Mouse (Mus musculus): ENCODE results near the gene Cenpt.
A peak's percentile ranks its signal among the peaks of the same experiment; 100 is the strongest.

Cenpt gene

DNA sequence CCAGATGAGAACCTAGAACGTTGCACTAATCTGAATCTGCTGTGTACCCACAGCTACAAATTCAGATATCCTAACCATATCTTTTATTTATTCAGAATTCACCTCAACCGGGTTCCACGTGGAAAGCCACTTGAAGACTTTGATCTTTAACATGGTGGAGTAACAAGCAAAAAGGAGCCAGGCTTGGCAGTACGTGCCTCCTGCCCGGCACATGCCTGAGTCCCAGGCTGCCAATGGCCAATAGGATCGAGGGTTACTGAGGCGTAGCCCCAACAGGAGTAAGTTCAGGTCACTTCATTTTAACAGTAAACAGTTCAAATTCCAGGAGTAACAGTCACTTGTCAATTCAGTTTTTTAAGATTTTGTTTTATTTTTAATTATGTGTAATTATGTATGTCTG, 48.3 kb downstream of the Cenpt start:
- no peak for DNase-seq

DNA sequence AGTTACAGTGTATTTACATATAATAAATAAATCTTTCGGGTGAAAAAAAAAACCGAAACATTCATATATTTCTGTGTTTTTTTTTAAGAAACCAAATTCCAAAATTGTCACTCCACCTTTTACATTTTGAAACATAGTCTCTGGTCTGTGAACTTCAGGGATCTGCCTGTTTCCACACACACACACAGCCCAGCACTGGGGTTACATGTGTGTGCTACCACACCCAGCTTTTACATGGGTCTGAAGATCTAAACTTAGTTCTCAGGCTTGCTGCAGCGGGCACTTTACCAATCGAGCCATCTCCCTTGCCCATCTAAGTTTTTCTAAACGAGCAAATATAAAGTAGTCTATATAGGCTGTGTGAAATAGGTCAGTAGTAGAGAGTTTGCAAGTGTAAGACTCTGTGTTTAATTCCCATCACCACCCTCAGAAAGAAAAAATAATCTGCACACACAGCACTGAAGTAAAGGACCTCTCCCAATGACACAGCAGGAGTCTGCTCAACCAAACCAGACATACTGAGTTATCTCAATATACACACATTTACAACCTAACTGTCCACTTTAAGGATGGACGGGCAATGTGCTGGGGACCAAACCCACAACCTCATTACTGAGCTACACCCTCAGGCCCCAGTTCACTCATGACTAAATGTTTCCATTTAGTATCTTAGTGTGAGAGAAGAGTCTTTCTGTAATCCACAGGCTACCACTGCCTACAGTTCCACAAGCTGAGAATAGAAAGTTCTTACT, 51.7 kb downstream of the Cenpt start:
- no peak for DNase-seq

DNA sequence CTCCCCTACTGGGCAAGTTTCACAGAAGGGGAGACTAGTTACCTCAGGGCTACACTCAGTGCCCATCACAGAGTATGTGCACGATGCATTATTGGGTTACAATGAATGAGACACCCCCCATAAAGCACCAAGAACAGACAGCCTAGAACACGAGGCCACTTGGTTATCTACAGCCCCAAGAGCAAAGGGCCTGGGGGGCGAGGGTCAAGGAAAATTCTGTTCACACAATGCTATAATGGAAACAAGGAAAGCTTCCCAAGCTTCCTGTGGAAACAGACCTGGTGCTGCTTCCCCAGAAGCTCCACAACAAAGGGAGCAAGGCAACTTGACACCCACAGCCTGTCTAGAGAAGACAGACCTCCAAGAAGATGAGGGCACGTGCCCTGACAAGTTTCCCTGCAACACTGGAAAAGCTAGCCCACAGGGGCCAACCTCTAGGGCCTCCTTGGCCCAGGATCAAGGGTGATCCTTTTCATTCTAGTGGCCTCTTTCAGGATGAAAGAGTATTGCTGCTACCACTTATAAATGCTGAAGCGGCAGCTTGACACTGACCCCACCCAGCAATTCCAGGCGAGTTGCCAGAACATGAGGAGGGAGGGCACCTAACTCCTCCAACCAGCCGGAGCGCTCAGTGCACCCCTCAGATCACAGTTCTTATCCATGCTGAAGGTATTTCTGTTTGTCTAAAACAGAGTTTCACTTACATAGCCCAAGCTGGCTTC, 53.8 kb downstream of the Cenpt start:
- peak; percentile 85 to 87 for DNase-seq

DNA sequence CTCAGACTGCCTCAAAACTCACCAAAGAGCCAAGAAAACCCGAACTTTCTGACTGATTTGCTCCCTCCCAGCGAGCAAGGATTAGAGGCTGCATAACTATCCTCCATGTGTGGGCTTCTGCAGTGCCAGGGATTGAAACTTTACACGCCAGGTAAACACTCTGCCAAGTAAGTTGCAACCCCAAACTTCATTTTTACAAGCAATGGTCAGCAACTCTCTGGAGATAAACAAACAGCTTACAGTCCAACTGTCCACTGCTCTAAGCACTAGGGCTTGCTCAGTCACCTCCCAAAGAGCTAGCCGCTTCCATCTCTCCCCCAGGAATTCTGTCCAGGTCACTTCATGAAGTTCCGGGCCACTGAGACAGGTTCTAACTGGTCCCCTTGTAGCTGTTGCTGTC, 54.7 kb downstream of the Cenpt start:
- no peak for DNase-seq

DNA sequence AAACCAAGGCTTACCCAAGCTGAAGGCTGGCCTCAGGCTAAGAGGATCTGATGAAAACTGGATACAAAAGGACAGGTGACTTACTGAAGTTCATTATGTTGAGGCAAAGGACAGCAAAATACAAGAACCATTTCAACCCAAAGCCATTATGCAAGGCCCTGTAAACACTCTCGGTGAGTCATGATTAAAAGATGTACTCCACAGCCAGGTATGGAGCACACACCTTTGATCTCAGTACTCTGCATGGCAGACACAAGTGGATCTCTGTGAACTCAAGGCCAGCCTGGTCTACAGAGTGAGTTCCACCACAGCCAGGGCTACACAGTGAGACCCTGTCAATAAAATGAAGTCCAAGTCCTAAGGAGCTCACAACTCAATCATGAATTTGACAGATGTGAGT, 57.3 kb downstream of the Cenpt start:
- no peak for DNase-seq
